Mouse (Mus musculus) adrenal gland, adult (tissue): Measurements from ENCODE around the gene Mief2.
A peak's percentile ranks its signal among the peaks of the same experiment; 100 is the strongest.

Experiments used
- DNase-seq, 2 experiments: peaks; one replicate each; pipeline ENCODE4 v3.0.0; 2022 to 2023; ENCODE audit warnings: low spot score in 1 of 2; ENCODE audit not compliant: inconsistent age in 2 of 2

Gene Mief2

GRCm38 (mm10) chr11:60715833-60716232 lies 12.4 kb upstream of the Mief2 start:
- DNase-seq, result no peak

- no peak for DNase-seq
These were observed 8.9 kb upstream of the Mief2 start for GRCm38 (mm10) chr11:60719263-60719662.

GRCm38 (mm10) chr11:60726601-60727391 lies 1.4 kb upstream of the Mief2 start, which contains the start of gene Flii:
Gene Flii, minus strand, starts transcription at chr11:60727263.
- peak; percentile 88 to 95 for DNase-seq

GRCm38 (mm10) chr11:60727392-60728140 lies 632 bp upstream of the Mief2 start:
- peak in 1 of 2 experiments; percentile 43 for DNase-seq

GRCm38 (mm10) chr11:60729217-60729641 lies 1.0 kb downstream of the Mief2 start:
- peak; percentile 76 to 90 for DNase-seq

GRCm38 (mm10) chr11:60730169-60730568 lies 2.0 kb downstream of the Mief2 start:
- peak in 1 of 2 experiments; percentile 59 for DNase-seq

GRCm38 (mm10) chr11:60731251-60731650 lies 3.1 kb downstream of the Mief2 start:
- peak in 1 of 2 experiments; percentile 40 for DNase-seq

GRCm38 (mm10) chr11:60734206-60734605 lies 6.0 kb downstream of the Mief2 start:
- DNase-seq, result peak; percentile 56 to 75

GRCm38 (mm10) chr11:60735191-60735590 lies 7.0 kb downstream of the Mief2 start:
- DNase-seq, result peak in 1 of 2 experiments; percentile 55

- DNase-seq, result peak; percentile 57 to 74
These were observed 8.3 kb downstream of the Mief2 start for GRCm38 (mm10) chr11:60736491-60736890.

GRCm38 (mm10) chr11:60737450-60737849 lies 9.3 kb downstream of the Mief2 start:
- DNase-seq, result no peak

- DNase-seq, result no peak
These were observed 12.1 kb downstream of the Mief2 start for GRCm38 (mm10) chr11:60740321-60740720.

GRCm38 (mm10) chr11:60755570-60755969 lies 27.4 kb downstream of the Mief2 start:
- DNase-seq, result no peak

GRCm38 (mm10) chr11:60761681-60762080 lies 33.5 kb downstream of the Mief2 start:
- DNase-seq, result no peak

GRCm38 (mm10) chr11:60766969-60767368 lies 38.8 kb downstream of the Mief2 start:
- DNase-seq, result peak in 1 of 2 experiments; percentile 64

- DNase-seq, result no peak
These were observed 41.1 kb downstream of the Mief2 start for GRCm38 (mm10) chr11:60769322-60769721.

GRCm38 (mm10) chr11:60770776-60771175 lies 42.6 kb downstream of the Mief2 start:
- DNase-seq, result no peak

GRCm38 (mm10) chr11:60772161-60772560 lies 44.0 kb downstream of the Mief2 start:
- DNase-seq, result no peak

GRCm38 (mm10) chr11:60774158-60774689 lies 46.0 kb downstream of the Mief2 start:
- DNase-seq, result no peak

- DNase-seq, result no peak
These were observed 46.6 kb downstream of the Mief2 start for GRCm38 (mm10) chr11:60774841-60775240.

GRCm38 (mm10) chr11:60775578-60775977 lies 47.4 kb downstream of the Mief2 start:
- no peak for DNase-seq
